Mouse (Mus musculus) megakaryocyte, embryonic 14.5 days (primary cell): ENCODE measurements around the gene Gm2564.
"Not testable (repeated sequence)": the region's sequence is repeated elsewhere in the genome, so short reads cannot be mapped to it uniquely, and the experiment has no call there.

Experiments used
- FLI1 ChIP-seq: IDR thresholded peaks from 2 replicates; pipeline ENCODE4 v1.6.1; 2012; ENCODE audit warnings: low read length, inconsistent platforms, mixed read lengths
- GATA1 ChIP-seq: IDR thresholded peaks from 3 replicates; pipeline ENCODE4 v1.6.1; 2012; ENCODE audit warnings: mixed read lengths, low read length, inconsistent platforms, borderline replicate concordance

DNA sequence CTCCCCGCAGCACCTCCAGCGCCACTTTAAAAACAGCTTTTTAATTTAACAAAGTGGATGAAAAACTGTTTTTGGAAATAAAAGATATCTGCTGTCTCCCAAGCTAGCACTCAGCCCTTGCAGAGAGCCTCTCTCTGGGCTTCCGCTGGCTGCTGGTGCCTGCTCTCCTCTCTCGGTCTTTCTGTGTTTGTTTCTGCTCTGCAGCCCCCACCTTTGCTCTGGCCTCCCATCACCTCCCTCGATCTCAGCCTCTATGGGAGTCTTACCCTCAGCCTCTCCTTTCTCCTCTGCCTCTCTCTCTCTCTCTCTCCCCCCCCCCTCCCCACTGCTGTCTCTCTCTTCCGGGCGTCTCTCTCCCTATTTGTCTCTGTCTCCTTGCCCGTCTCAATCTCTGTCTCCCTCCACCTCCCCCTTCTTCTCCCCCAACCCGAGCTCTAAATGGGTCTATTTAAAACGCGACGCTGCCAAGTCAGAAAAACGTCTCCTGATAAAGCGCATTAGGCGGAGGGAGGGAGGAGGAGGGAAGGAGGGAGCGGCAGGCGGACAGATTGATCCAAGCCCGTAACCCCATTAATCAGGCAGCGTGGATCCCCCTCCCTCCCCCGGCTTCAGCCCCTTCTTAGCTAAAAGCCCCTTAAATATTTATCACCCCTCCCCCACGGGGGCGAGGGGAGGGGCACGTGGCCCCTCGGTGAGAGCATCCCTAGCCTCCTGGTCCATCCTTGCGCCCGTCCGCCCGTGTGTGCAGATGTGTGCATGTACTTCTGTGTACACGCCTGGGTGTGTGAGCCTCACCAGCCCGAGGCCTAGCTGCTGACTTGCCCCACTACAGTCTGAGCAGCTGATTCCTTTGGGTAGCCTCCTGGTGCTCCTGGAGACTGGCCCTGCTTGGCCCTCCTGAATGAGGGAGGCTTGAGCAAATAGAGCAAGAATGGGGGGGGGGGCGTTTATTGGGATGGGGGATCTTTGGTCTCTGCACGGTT lies 51.1 kb downstream of the Gm2564 start:
- TF ChIP-seq GATA1, FLI1: not testable (repeated sequence)
